Mouse (Mus musculus) skeletal muscle tissue, postnatal 0 days (tissue): ENCODE measurements around the gene H6pd. TPM values are rescaled to one million over a fixed set of nuclear protein-coding genes. Genes with fewer than 3 reads are reported as not detected.

Experiments used
- polyA plus RNA-seq: library from polyadenylated mRNA; unstranded; fragments of >200 nt; fragmentation: Nextera tagmentation; extraction: Ambion mirVana; gene quantifications from 2 replicates; pipeline ENCODE4 v1.2.1, GENCODE M21; 2015

Gene H6pd
- polyA plus RNA-seq, result 12.5 and 15.1 TPM in 2 replicates

DNA sequence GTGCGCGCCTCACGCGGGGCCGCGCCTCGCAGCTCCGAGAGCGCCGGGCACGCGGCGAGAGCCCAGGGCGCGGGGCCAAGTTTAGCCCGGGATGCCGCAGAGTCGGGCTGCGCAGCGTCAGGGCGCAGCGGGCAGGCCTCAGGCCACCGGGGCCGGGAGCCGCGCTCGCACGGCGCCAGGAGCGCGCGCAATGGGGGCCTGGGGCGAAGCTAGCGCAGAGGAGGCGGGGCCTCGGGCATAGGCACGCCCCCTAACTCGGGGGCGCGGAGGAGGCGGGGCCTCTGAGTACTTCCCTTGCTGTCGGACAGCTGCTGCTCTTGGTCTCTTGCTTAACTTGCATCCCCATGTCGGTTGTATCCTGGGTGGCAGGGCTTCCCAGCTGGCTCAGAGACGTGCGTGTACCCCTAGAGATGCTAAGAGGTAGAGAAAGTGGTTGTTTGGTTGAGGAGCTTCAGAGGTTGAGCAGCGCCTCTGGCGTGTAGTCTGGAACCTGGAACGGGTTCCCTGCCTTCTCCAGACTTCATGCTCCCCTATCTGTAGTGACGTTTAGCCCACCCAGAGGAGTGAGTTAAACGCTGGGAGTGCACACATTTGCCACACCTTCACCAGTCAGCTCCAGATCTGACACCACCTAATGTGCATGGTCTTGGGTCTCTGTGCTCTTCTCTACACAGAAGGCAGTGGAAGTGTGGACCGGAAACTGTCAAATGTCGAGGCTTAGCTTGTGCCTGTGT, at the start of gene H6pd:
TSS of gene H6pd (minus strand) at position 171 of the 734 bp plus-strand sequence.

DNA sequence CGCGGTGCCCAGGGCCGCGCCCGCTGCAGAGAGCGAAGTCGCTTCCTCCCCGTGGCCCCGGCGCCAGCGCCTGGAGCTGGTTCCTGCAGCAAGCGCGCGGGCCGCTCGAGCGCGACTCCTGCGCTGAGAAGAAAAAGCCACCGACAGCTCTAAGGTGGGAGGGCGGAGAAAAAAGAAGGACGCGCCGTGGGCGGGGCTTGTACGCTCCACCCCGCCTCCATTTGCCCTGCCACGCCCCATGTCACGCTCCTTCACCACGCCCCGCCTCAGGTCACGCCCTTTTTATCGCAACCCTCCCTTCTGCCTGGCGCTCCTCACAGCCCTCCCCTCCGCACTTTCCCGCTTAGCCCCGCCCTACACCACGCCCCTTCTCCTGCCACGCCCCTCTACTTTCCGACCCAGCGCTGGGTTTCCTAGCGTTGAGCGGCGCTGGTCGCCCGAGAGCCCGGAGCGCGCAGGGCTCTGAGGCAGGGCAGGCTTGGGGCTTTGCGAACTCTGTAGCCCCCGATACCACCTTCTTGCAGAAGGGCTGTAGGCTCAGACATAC, 53.9 kb downstream of the H6pd start, which contains the start of gene Spsb1:
TSS of gene Spsb1 (minus strand) at position 151 of the 547 bp plus-strand sequence.

Other genes starting within 250 kb of the H6pd start
- 14.4 and 14.6 TPM in 2 replicates for gene Slc25a33, start 234.7 kb downstream of the H6pd start, polyA plus RNA-seq
- gene Spsb1, start 54.0 kb downstream of the H6pd start, polyA plus RNA-seq, result 9.7 and 10.4 TPM in 2 replicates
- 5.5 and 6.6 TPM in 2 replicates for gene Gpr157, start 78.3 kb upstream of the H6pd start, polyA plus RNA-seq
- 2.4 and 3.0 TPM in 2 replicates for gene Slc2a5, start 110.3 kb upstream of the H6pd start, polyA plus RNA-seq
- not detected in 2 replicates for gene Slc2a7, start 139.9 kb upstream of the H6pd start, polyA plus RNA-seq
- gene Car6, start 192.3 kb upstream of the H6pd start, polyA plus RNA-seq, result 0.12 and 0.18 TPM in 2 replicates
- 1,232 and 1,283 TPM in 2 replicates for gene Eno1, start 227.7 kb upstream of the H6pd start, polyA plus RNA-seq